Mouse (Mus musculus) ES-Bruce4 (cell line): Measurements from ENCODE around the gene 9930022D16Rik. TPM values are rescaled to one million over a fixed set of nuclear protein-coding genes. Genes with fewer than 3 reads are reported as not detected.

ENCODE experiments used
- H3K27ac ChIP-seq: 2 replicates; pipeline ENCODE4 v1.5.1; 2012; ENCODE audit warnings: low read length, inconsistent platforms; ENCODE audit not compliant: insufficient read depth
- H3K27me3 ChIP-seq: 2 replicates; pipeline ENCODE4 v1.6.1; 2012; ENCODE audit warnings: mild to moderate bottlenecking, low read length, inconsistent platforms; ENCODE audit not compliant: control insufficient read depth, poor library complexity, insufficient read depth, severe bottlenecking
- H3K36me3 ChIP-seq: 2 replicates; pipeline ENCODE4 v1.6.1; 2012; ENCODE audit warnings: inconsistent platforms, mild to moderate bottlenecking, low read length, moderate library complexity; ENCODE audit not compliant: control insufficient read depth, poor library complexity, insufficient read depth, severe bottlenecking
- H3K4me1 ChIP-seq: one replicate; pipeline ENCODE4 v1.8.1; 2011; ENCODE audit warnings: low read length; ENCODE audit not compliant: control insufficient read depth, insufficient read depth
- H3K4me3 ChIP-seq: 2 replicates; pipeline ENCODE4 v1.5.1; 2011; ENCODE audit warnings: low read depth, mild to moderate bottlenecking, low read length
- H3K9ac ChIP-seq: 2 replicates; pipeline ENCODE4 v1.6.1; 2012; ENCODE audit warnings: low read depth, mild to moderate bottlenecking, inconsistent platforms; ENCODE audit not compliant: poor library complexity, severe bottlenecking
- H3K9me3 ChIP-seq: replicated peaks from 2 replicates; pipeline ENCODE4 v1.6.1; 2012; ENCODE audit warnings: mild to moderate bottlenecking, low read length, inconsistent platforms; ENCODE audit not compliant: control insufficient read depth, poor library complexity, insufficient read depth, severe bottlenecking
- CTCF ChIP-seq: IDR thresholded peaks from one replicate; pipeline ENCODE4 v1.8.1; 2011; ENCODE audit warnings: low read depth, low read length
- EP300 ChIP-seq: IDR thresholded peaks from 2 replicates; pipeline ENCODE4 v1.6.1; 2011; ENCODE audit warnings: low read depth, low read length; ENCODE audit not compliant: insufficient read depth
- POLR2A ChIP-seq: IDR thresholded peaks from one replicate; pipeline ENCODE4 v1.8.1; 2011; ENCODE audit warnings: low read length; ENCODE audit not compliant: insufficient read depth
- polyA plus RNA-seq: library from polyadenylated mRNA; stranded (reverse); fragments of >200 nt; gene quantifications from 2 replicates; pipeline ENCODE4 v1.2.4, GENCODE M21; 2011; ENCODE audit warnings: low read depth; ENCODE audit not compliant: missing spikeins, insufficient read depth, insufficient read length

9930022D16Rik gene
- polyA plus RNA-seq, 1 experiment: not detected

DNA sequence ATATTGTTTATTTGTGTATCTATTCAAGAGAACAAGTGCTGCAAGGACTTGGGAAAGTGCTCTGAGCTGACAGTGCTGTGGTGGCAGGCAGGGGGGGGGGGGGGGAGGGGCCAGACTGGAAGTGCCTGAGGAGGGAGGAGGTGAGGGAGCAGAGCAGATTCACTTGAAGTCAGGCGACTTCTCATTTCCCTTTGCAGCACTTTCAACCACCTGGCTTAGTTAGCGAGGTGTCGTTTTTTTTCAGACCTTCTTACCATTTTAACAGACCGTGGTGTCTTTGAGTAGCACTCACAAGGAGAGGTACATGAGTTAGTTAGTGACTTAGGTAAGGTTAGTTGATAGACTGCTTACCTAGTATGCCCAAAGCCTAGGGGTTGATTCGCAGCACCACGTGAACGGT is 38.3 kb upstream of the 9930022D16Rik start:
- Histone ChIP-seq H3K27me3 (no peaks in the 10 kb centered on the region), H3K9ac (no peak overlapping the region), H3K36me3 (0 out of 2 replicates have a peak, but pooled peaks cover 7% of the 10 kb centered on the region), H3K4me1 (peaks cover 6% of the 10 kb centered on the region), H3K4me3 (no peak overlapping the region), H3K9me3 (no peaks in the 10 kb centered on the region), H3K27ac (no peak overlapping the region)
- TF ChIP-seq EP300 (no peak), POLR2A (no peak), CTCF (no peak)

DNA sequence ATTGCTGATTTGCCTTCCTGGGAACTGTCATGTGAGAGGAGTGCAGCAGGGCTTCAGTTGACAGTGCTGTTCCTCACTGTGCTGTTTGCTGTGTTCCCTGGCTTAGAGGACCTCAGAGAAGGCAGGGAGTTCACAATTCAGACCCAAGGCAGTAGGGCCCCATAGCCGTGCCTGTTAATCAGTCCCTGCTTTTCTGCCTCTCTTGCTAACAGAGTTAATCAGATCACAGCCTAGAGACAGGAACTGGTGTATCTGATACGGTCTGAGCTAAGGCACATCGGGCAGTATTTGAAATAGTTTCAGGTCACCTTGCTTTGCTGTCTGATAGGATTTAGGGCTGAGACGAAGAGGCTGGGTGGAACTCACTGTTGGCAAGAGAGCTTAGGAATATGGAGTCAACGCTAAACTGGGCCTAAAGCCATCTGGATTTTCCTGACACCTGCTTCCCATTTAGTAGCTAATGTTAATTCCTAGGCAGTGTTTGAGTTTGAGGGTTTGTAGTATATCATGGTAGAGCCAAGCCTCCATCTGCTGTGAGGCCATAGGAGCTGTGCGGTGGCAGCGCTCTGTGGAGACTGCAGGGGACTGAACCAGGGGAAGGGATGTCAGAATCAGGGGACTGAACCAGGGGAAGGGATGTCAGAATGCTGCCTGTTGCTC is 37.1 kb upstream of the 9930022D16Rik start:
- H3K9ac ChIP-seq: no peak overlapping the region

DNA sequence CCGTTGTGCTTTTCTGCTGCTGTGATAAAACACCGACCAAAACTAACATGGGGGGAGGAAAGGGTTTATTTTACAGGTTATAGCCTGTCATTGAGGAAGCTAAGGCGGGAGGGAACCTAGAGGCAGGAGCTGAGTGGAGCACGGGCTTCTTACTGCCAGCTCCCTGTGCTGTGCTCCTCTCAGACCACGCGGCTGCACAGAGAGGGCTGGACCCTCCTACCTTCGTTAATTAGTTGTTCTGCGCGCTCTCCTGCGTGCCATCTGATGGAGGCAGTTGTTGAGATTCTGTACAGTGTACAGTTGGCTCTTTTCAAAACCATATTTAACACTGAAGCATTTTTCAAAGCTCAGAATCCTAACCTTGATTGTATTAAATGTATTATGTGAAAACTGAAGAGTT is 36.2 kb upstream of the 9930022D16Rik start:
- Histone ChIP-seq H3K4me1 (peaks cover 6% of the 10 kb centered on the region), H3K36me3 (peaks cover 6% of the 10 kb centered on the region; the same call in 1 of the 2 replicates), H3K27ac (no peak overlapping the region), H3K4me3 (no peak overlapping the region), H3K27me3 (no peaks in the 10 kb centered on the region), H3K9me3 (no peaks in the 10 kb centered on the region), H3K9ac (0 out of 2 replicates have a peak overlapping the region, but pooled peaks have one; percentile 2)
- TF ChIP-seq POLR2A (no peak), CTCF (no peak), EP300 (no peak)

More for the DNA sequence above, 37.1 kb upstream of the 9930022D16Rik start:
- TF ChIP-seq EP300 (no peak), POLR2A (no peak), CTCF (no peak)
- Histone ChIP-seq H3K27me3 (no peaks in the 10 kb centered on the region), H3K9me3 (no peaks in the 10 kb centered on the region), H3K36me3 (peaks cover 6% of the 10 kb centered on the region; the same call in 1 of the 2 replicates), H3K4me3 (no peak overlapping the region), H3K27ac (no peak overlapping the region), H3K4me1 (peaks cover 6% of the 10 kb centered on the region)

DNA sequence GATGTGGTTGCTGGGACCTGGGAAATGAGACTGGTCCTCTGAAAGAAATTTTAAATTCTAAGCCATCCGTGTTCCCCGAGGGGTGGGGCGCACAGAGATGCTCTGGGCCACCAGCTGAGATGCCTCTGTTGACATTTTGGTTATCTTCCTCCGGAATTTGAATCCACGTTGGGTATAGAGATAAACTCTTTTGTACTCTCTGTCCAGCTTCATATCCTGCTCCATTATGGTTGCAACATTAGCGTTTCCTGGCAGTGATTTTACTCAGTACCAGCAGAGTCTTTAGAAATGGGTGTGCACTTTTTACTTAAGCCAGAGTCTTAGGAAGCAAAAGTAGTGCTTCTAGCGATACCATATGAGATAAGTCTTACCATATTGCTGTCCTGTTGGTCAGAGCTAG is 35.7 kb upstream of the 9930022D16Rik start:
- H3K27me3 ChIP-seq: no peaks in the 10 kb centered on the region
- no peak overlapping the region for H3K4me3 ChIP-seq
- TF ChIP-seq POLR2A (no peak), EP300 (no peak), CTCF (no peak)
- H3K36me3 ChIP-seq: peaks cover 6% of the 10 kb centered on the region; the same call in 1 of the 2 replicates
- no peak overlapping the region for H3K27ac ChIP-seq
- peaks cover 6% of the 10 kb centered on the region for H3K4me1 ChIP-seq
- H3K9ac ChIP-seq: no peak overlapping the region; the same call in 1 of the 2 replicates
- H3K9me3 ChIP-seq: no peaks in the 10 kb centered on the region

DNA sequence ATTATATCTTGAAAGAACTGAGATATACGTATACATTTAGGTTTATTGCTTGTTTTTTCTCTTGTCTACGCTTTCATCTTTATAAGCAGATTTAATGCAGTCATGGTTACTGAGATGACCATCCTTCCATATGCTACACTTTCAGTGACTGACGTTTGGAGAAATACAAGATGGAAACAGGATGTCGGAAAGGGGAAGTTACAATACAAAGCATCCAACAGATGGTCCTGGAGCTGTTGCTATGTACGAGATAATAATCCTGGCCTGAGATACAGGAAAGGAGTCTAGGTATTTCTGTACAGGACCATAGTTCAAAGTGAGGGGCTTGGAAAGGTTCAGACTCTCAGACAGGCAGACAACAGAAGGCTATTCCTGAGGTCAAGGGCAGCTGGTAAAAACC is 33.1 kb upstream of the 9930022D16Rik start:
- TF ChIP-seq POLR2A (no peak), EP300 (no peak), CTCF (no peak)
- Histone ChIP-seq H3K36me3 (peaks cover 6% of the 10 kb centered on the region; the same call in 1 of the 2 replicates), H3K27ac (no peak overlapping the region), H3K9ac (no peak overlapping the region), H3K4me1 (peaks cover 6% of the 10 kb centered on the region), H3K27me3 (no peaks in the 10 kb centered on the region), H3K4me3 (no peak overlapping the region), H3K9me3 (no peaks in the 10 kb centered on the region)

DNA sequence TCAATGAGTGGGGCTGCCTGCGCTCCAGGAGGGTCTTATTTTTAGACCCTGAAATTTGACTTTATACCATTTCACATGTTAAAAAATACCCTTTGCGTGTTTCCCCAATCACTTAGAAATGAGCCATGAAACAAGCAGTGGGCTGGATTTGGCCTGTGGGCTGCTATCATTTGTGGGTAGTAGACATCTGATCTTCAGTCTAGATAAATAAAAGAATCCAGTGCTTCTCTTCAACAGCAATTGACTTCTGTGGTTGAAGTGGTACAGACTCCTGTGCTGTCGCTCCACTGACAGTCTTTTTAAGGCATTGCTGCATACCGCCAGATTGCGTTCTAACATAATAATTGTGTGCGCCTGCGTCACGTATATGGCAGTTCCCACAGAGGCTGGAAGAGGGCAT is 28.4 kb upstream of the 9930022D16Rik start:
- no peak for TF ChIP-seq EP300
- TF ChIP-seq CTCF: no peak
- TF ChIP-seq POLR2A: no peak
- Histone ChIP-seq H3K27ac (no peak overlapping the region), H3K4me3 (no peak overlapping the region)

More for the DNA sequence above, 28.4 kb upstream of the 9930022D16Rik start:
- H3K9ac ChIP-seq: no peak overlapping the region
- peaks cover 3% of the 10 kb centered on the region; the same call in 1 of the 2 replicates for H3K36me3 ChIP-seq
- no peaks in the 10 kb centered on the region for H3K27me3 ChIP-seq
- H3K9me3 ChIP-seq: no peaks in the 10 kb centered on the region
- no peaks in the 10 kb centered on the region for H3K4me1 ChIP-seq
